Mouse (Mus musculus): Measurements from ENCODE around the gene Hoxd4. TPM values are rescaled to one million over a fixed set of nuclear protein-coding genes. Genes with fewer than 3 reads are reported as not detected.

The Hoxd4 gene
- polyA plus RNA-seq, 1 experiment, result 2.9 TPM

- TF ChIP-seq CTCF (IDR thresholded peaks at IDR 0.05; ENCODE audit: extremely low read depth, insufficient read length, insufficient replicate concordance, low read depth, low read length) (no peak), POLR2A (IDR thresholded peaks at IDR 0.05; ENCODE audit: low read depth, low read length) (no peak)
- no peak overlapping the region for H3K4me3 ChIP-seq (ENCODE audit: low read depth, low read length)
- peaks cover 79% of the 10 kb centered on the region for H3K27me3 ChIP-seq (ENCODE audit: control insufficient read depth, insufficient read depth, low read length)
- H3K36me3 ChIP-seq (ENCODE audit: control insufficient read depth, insufficient read depth, low read length), result no peaks in the 10 kb centered on the region
- H3K4me1 ChIP-seq (ENCODE audit: control insufficient read depth, insufficient read depth, insufficient read length, low read length), result peaks cover 2% of the 10 kb centered on the region; the same call in 1 of the 2 replicates
- H3K27ac ChIP-seq (ENCODE audit: insufficient read depth, low read depth, low read length), result no peak overlapping the region
- 27% methylated on average over 15 of the region's 15 CpGs for WGBS
Observed at GRCm38 (mm10) chr2:74736688-74737577, 25.2 kb downstream of the Hoxd4 start.

GRCm38 (mm10) chr2:74737578-74738070 is 25.9 kb downstream of the Hoxd4 start:
- no peak for TF ChIP-seq POLR2A (IDR thresholded peaks at IDR 0.05; ENCODE audit: low read depth, low read length)
- no peak for TF ChIP-seq CTCF (IDR thresholded peaks at IDR 0.05; ENCODE audit: extremely low read depth, insufficient read length, insufficient replicate concordance, low read depth, low read length)
- WGBS, result 32% methylated on average over 7 of the region's 7 CpGs
- peaks cover 74% of the 10 kb centered on the region for H3K27me3 ChIP-seq (ENCODE audit: control insufficient read depth, insufficient read depth, low read length)

GRCm38 (mm10) chr2:74738623-74739475 is 27.1 kb downstream of the Hoxd4 start:
- 5% methylated on average over 20 of the region's 20 CpGs for WGBS
- H3K27ac ChIP-seq (ENCODE audit: insufficient read depth, low read depth, low read length), result no peak overlapping the region
- H3K27me3 ChIP-seq (ENCODE audit: control insufficient read depth, insufficient read depth, low read length), result peaks cover 64% of the 10 kb centered on the region
- no peaks in the 10 kb centered on the region for H3K36me3 ChIP-seq (ENCODE audit: control insufficient read depth, insufficient read depth, low read length)
- TF ChIP-seq POLR2A (IDR thresholded peaks at IDR 0.05; ENCODE audit: low read depth, low read length), result no peak
- no peak overlapping the region for H3K4me3 ChIP-seq (ENCODE audit: low read depth, low read length)
- H3K4me1 ChIP-seq (ENCODE audit: control insufficient read depth, insufficient read depth, insufficient read length, low read length), result no peaks in the 10 kb centered on the region; the same call in 1 of the 2 replicates

More at GRCm38 (mm10) chr2:74737578-74738070, 25.9 kb downstream of the Hoxd4 start:
- peaks cover under 1% of the 10 kb centered on the region; the same call in 1 of the 2 replicates for H3K4me1 ChIP-seq (ENCODE audit: control insufficient read depth, insufficient read depth, insufficient read length, low read length)
- H3K27ac ChIP-seq (ENCODE audit: insufficient read depth, low read depth, low read length), result no peak overlapping the region
- H3K36me3 ChIP-seq (ENCODE audit: control insufficient read depth, insufficient read depth, low read length), result no peaks in the 10 kb centered on the region
- H3K4me3 ChIP-seq (ENCODE audit: low read depth, low read length), result no peak overlapping the region

GRCm38 (mm10) chr2:74739476-74739800 is 27.7 kb downstream of the Hoxd4 start:
- Histone ChIP-seq H3K36me3 (ENCODE audit: control insufficient read depth, insufficient read depth, low read length) (no peaks in the 10 kb centered on the region), H3K27ac (ENCODE audit: insufficient read depth, low read depth, low read length) (no peak overlapping the region), H3K4me1 (ENCODE audit: control insufficient read depth, insufficient read depth, insufficient read length, low read length) (no peaks in the 10 kb centered on the region; the same call in 1 of the 2 replicates), H3K27me3 (ENCODE audit: control insufficient read depth, insufficient read depth, low read length) (peaks cover 59% of the 10 kb centered on the region), H3K4me3 (ENCODE audit: low read depth, low read length) (no peak overlapping the region)
- TF ChIP-seq CTCF (IDR thresholded peaks at IDR 0.05; ENCODE audit: extremely low read depth, insufficient read length, insufficient replicate concordance, low read depth, low read length) (no peak), POLR2A (IDR thresholded peaks at IDR 0.05; ENCODE audit: low read depth, low read length) (no peak)
- WGBS, result 36% methylated on average over 2 of the region's 2 CpGs

GRCm38 (mm10) chr2:74739869-74740268 is 28.1 kb downstream of the Hoxd4 start:
- Histone ChIP-seq H3K27ac (ENCODE audit: insufficient read depth, low read depth, low read length) (no peak overlapping the region), H3K27me3 (ENCODE audit: control insufficient read depth, insufficient read depth, low read length) (peaks cover 55% of the 10 kb centered on the region), H3K4me1 (ENCODE audit: control insufficient read depth, insufficient read depth, insufficient read length, low read length) (no peaks in the 10 kb centered on the region; the same call in 1 of the 2 replicates), H3K36me3 (ENCODE audit: control insufficient read depth, insufficient read depth, low read length) (no peaks in the 10 kb centered on the region), H3K4me3 (ENCODE audit: low read depth, low read length) (no peak overlapping the region)
- TF ChIP-seq POLR2A (IDR thresholded peaks at IDR 0.05; ENCODE audit: low read depth, low read length) (no peak), CTCF (IDR thresholded peaks at IDR 0.05; ENCODE audit: extremely low read depth, insufficient read length, insufficient replicate concordance, low read depth, low read length) (no peak)
- 24% methylated on average over 14 of the region's 14 CpGs for WGBS

- 12% methylated on average over 43 of the region's 43 CpGs for WGBS
- Histone ChIP-seq H3K4me1 (ENCODE audit: control insufficient read depth, insufficient read depth, insufficient read length, low read length) (no peaks in the 10 kb centered on the region; the same call in 1 of the 2 replicates), H3K27me3 (ENCODE audit: control insufficient read depth, insufficient read depth, low read length) (peaks cover 53% of the 10 kb centered on the region), H3K36me3 (ENCODE audit: control insufficient read depth, insufficient read depth, low read length) (no peaks in the 10 kb centered on the region), H3K27ac (ENCODE audit: insufficient read depth, low read depth, low read length) (no peak overlapping the region), H3K4me3 (ENCODE audit: low read depth, low read length) (no peak overlapping the region)
- no peak for TF ChIP-seq CTCF (IDR thresholded peaks at IDR 0.05; ENCODE audit: extremely low read depth, insufficient read length, insufficient replicate concordance, low read depth, low read length)
- TF ChIP-seq POLR2A (IDR thresholded peaks at IDR 0.05; ENCODE audit: low read depth, low read length), result no peak
Observed at GRCm38 (mm10) chr2:74740311-74741091, 28.8 kb downstream of the Hoxd4 start.
